Mouse (Mus musculus) gastrocnemius, adult 18-20 months (tissue): ENCODE data around the gene Dap. TPM values are rescaled to one million over a fixed set of nuclear protein-coding genes. Genes with fewer than 3 reads are reported as not detected.
A peak's percentile ranks its signal among the peaks of the same experiment; 100 is the strongest.

Experiments
- DNase-seq: peaks from one replicate; pipeline ENCODE4 v3.0.0; 2021; ENCODE audit warnings: low spot score
- long read RNA-seq, 2 experiments: library from polyadenylated mRNA; stranded (forward); transcript quantifications; one replicate each; pipeline ENCODE4 v2.0.0; 2021
- total RNA-seq, 2 experiments: library from RNA; stranded (reverse); gene quantifications; 2 replicates each; pipeline ENCODE4 v1.2.3; 2021

Dap gene
- total RNA-seq: 1 to 10 TPM; 8.5 to 8.9 TPM
- long read RNA-seq, experiment 1, transcript Dap-201 (4 exons, 1,555 nt): major isoform, 12 of 13 reads
- long read RNA-seq, experiment 1, partial matches to known transcripts: 1 of 13 reads
- long read RNA-seq, experiment 1, other reads (novel, unspliced or antisense): 0 of 13 reads
- long read RNA-seq, experiment 2, transcript Dap-201 (4 exons, 1,555 nt): major isoform, 7 of 7 reads
- long read RNA-seq, experiment 2, partial matches to known transcripts: 0 of 7 reads
- long read RNA-seq, experiment 2, other reads (novel, unspliced or antisense): 0 of 7 reads

DNA sequence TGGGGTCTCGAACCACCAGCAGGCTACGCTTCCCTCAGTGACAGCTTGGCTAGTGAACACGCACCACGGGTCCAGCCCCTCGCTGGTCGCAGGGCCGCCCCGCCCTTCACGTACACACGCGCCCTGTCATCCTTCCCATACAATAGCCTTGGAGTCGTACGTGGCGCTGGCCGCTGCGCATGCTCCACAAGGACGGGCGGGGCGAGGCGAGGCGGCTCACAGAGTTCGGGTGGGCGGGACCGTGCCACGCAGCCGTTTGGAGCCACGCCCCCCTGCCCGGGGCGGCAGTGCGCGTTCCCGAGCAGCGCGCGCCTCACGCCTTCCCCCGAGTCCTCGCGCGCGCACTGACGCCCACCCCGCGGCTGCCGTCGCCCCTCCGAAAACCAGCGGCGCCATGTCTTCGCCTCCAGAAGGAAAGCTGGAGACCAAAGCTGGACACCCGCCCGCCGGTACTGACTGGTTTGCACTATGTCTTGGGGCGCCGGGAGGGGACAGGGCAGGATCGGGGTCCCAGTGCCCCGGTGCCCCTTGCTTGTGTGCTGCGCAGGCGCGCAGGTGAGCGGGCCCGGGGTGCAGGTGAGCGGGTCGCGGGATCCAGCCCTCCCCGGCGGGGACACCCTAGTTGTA, at the start of gene Dap:
Gene Dap (plus strand): TSS at position 180 of the 627 bp plus-strand sequence.
- DNase-seq: peak; percentile 96

DNA sequence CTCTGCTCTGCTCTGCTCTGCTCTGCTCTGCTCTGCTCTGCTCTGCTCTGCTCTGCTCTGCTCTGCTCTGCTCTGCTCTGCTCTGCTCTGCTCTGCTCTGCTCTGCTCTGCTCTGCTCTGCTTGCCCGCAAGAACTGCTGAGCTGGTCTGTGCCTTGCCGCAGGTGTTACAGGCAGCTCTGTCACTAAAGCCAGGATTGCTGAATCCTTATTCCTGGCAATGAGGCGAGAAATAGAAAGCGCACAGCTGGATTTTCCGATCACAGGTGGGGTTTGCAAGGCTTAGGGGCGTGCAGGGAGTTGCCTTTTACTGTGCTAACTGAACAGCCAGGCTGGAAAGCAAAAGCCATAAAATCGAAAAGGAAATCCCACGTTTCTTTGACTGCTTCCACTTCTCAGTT, 47.5 kb upstream of the Dap start:
- DNase-seq: no peak

DNA sequence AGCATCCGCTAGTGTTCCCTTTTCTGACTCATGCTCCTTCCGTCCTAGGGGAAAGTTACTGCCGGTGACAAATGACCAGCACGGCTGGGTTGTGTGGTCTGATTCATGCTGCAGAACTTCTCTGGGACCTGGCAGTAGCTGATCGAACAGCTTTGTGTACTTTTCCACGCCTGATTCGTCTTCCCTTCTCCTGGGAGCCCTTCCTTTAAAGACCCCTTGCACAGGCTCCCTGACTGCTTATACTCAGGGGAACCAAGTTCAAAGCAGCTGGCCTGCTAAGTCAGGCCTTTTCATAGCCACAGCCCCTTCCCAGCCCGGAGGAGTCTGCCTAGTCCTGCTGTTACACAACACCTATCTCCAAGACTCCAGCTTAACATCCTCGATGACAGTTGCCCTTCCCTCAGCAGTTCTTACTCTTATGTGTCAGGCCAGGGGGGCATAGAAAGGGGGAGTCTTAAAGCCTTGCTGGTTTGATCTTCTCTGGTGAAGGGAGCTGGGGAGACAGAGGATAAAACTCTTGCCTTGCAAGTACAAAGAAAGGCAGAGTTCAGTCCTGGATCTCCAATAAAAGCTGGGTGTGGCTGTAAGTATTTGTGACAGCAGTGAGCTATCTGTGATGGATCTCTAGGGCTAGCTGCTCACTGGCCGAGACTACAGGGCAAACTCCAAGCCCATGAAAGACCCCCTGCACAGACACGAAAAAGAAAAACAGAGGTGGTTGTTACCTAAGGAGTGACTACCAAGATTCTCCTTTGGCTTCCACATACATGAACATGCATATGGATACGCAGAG, 39.3 kb upstream of the Dap start:
- DNase-seq: peak; percentile 6

DNA sequence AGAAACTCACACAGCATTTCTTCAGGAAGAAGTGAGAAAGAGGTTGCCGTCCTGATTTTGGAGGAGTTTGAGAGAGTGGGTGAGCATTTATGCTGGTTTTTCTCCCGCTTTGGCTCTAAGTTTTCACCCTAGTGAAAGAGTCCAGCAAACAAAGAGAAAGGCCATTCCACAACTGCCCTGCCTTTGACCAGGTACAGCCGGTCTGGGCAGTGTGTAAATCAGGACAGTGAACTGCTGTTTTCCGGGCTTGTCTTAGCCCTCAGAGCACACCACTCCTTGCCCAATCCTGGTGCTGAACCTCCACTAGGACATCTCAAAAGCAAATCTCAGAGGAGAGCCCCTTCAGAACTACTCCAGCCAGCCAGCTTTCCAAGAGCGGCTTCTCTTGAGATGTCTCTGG, 38.6 kb upstream of the Dap start:
- DNase-seq: no peak

DNA sequence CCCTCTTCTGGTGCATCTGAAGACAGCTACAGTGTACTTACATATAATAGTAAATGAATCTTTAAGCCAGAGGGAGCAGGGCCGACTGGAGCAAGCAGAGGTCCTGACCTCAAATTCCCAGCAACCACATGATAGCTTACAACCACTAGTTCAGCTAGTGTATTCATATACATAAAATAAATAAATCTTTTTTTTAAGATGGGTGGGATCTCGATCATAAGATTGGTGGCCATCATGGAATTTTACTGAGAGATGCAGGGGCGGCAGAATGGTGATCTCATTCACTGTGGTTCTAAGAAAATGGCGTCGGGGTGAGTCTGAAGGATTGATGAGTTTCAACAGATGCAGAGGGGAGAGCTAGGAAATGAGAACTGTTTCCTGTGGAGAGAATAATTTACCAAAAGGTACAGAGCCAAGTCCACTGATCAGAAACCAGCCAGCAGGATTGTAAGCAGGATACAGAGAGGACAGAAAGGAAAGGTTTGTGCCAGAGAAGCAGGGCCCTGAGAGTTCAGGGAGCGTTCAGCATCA, 37.7 kb upstream of the Dap start:
- DNase-seq: no peak

DNA sequence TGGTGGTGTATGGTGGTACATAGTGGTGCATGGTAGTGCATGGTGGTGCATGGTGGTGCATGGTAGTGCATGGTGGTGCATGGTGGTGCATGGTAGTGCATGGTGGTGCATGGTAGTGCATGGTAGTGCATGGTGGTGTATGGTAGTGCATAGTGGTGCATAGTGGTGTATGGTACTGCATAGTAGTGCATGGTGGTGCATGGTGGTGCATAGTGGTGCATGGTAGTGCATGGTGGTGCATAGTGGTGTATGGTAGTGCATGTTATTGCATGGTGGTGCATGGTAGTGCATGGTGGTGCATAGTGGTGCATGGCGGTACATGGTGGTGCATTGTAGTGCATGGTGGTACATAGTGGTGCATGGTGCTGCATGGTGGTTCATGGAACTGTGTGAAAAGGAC, 31.6 kb upstream of the Dap start:
- DNase-seq: no peak

DNA sequence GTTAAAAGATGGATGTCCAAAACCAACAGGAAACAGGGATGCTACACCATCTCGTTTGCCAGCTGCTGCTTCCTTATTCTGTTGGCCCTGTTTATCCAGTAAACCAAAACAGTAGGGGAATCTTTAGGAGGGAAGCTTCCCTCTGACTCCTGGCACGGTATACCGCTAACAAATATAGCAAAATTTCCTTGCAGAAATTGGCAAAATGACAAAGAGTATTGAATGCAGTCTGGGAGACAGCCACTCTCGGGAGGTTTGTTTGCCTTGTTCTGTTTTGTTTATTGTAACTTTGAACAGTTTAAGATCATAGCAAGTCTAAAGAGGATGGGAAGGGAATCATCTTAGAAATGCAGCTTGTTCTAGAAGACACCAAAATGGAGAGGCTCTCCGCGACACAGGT, 28.3 kb upstream of the Dap start:
- no peak for DNase-seq

DNA sequence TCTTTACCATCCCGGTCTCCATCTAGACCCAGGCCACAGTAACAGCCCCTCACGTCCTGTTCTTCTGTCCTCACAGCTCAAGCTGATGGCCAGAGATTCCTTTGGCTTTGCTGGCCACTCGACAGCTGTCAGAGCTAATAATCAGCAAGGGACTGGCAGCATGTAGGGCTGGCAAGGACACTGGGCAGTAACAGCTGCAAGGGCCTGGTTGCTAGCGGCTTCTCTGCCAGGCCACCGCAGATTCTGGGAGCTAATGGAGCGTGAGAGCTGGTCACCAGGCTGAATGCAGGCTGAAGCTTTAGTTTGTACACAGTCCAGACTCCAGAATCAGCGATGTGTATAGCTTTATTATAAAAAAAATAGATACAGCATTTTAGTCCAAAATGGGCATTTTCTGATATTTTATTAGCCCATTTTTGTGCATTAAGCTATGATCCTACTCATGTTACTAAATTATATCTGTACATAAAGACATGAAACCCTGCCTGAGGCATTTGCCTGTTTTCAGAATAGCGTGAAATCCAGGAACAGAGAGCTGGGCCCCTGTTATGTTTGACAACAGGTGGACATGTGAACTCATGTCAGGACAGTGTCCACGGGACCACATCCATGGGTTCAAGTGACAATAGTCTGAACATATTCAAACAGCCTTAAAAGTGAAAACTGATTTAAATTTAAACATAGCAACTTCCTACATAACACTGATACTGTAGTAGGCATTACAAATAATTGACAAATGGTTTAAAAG, 16.6 kb upstream of the Dap start:
- peak; percentile 58 for DNase-seq

DNA sequence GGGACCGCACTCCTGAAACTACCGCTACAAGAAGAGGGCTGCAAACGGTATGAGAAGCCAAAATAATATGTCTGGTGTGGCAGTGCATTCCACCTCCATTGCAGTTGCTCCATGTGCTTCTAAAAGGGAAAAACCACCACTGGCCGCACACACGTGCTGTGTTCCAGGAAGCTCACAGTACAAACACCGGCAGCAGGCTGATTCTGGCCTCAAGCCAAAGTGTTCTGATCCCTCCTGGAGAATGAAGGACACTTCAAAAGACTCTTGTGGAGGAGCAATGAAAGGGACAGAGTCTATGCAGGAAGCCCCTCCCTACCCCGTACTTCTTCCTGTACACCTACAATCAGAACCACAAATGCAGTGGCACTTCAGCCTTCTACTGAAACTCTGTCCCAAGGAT, 12.2 kb upstream of the Dap start:
- no peak for DNase-seq

DNA sequence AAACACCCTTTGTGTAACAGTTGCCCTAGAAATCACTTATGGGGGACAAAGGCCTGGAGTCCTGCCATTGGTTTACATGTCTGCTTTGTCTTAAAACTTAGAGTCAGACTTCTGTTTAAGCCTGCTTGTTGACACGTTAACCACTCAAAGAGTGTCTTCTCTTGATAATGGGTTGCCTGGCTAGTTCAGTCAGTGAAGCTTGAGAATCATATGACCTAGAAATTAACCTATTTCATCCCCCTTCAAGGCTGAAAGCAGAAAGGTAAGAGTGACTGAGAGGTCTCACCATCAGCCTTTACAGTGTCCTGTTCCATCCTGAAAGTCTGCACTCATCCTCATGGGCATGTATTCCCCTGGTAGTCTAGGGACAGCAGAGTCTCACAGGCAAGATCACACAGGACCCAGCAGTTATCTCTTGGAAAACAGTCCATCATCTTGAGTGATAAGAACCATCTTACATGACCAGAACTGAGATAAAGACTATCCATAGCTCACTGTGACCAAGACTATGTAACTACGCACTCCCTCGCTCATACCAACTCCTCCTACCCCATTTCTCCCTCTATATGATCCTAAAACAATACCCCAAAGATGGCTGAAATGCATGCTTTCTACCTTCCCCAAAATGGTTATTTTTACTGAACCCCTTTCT, 10.4 kb upstream of the Dap start:
- DNase-seq: no peak

DNA sequence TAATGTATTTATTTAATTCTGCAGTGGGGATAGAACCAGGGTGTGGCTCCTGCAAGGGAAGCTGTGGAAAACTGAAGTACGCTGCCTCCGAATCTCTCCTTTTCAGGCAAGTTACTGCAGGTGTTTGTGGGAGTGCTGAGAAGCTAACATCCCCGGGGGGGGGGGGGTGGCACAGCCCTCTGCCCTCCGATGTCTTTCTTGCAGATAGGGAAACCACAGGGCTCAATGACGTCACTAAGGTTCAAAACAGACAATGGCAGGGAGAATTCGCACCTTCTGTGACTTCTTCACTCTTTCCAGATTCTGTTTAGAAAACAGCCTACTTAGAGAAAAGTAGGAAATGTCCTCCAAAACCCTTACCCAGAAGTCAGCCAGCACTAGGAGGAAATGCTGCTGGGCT, 1.9 kb upstream of the Dap start:
- no peak for DNase-seq

DNA sequence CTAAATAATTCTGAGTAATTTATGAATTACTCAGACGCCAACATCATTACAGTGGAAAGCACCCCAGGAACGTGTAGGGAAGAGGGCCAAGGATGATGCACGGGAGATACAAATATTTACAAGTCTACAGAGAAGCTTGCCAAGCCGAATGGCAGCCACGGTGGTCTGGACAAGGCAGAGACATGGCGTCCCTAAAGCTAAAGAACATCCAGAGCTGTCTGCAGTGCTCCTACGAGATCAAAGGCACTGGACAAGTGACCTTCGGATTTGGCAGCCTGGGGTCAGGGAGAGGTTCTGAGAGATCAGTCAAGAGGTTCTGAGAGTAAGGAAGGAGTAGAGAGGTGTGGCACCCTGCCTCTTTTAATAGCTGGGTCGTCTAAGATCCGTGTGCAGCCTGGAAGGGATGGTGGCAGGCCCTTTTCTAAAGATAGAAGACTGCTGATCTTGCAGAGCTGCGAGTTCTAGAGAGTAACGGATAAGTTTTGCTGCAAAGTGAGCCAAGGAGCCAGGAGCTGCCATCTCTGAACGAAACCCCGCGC, 449 bp upstream of the Dap start:
- no peak for DNase-seq

DNA sequence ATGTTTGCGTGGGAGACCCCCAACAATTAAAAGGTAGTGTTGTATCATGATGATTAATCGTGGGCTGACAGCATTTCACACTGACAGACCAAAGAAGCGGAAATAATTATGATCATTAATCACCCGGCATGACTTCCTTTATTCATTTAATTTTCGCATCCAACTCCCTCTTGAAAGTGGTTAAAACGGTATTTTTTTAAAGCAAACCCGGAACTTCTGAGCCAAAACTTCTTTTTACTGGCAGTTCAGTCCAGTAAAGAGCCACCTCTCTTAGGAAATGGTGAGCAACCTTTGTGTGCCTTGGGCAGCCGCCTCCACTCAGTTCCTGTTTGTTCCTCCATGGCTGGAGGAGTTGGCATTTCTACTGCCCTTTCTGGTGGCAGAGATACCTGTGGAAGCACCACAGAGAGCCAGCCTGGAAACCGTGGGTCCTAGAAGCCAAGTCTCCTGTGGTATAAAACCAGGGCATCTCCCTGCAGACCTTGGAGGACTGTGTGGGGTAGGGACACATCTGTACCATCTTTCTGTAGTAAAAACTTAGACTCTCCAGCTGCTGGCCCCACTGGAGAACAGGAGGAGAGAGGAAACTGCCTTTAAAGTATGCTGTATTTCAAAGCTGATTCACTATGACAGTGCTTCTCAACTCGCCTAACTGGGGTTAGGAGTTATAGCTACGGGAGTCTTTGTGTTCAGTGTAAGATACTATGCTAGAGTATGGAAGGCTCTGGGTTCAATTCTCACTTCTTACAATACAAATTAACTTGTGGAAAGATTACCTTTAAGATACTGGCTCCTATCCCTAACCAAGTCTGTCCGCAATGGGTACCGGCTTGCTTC, 910 bp downstream of the Dap start:
- DNase-seq: no peak

DNA sequence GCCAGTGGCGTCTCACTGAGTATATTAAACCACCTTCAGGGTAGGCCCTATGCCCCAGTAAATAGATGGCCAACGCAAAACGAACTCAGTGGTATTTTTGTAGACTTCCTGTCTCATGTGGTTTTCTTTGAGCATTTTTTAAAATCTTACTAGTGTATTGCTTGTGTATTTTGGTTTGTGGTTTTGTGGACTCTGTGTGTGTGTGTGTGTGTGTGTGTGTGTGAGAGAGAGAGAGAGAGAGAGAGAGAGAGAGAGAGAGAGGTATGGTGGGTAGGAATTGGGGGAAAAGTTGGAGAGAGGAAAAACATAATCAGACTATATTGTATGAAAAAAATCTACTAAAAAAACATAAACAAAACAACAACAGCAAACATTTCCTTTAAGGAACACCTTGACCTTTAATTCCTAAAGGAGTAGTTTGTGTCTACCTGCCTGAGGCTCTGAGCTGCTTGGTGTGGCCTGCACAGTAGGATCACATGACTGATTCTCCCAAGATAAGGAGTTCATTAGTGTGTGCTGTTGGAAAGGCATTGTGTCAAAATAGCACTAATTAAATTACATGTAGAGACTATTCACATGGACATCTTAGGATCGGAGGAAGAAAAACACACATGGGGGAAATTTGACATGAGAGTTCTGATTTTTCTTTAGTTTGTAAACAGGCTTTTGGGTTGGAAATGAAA, 1.7 kb downstream of the Dap start:
- no peak for DNase-seq

DNA sequence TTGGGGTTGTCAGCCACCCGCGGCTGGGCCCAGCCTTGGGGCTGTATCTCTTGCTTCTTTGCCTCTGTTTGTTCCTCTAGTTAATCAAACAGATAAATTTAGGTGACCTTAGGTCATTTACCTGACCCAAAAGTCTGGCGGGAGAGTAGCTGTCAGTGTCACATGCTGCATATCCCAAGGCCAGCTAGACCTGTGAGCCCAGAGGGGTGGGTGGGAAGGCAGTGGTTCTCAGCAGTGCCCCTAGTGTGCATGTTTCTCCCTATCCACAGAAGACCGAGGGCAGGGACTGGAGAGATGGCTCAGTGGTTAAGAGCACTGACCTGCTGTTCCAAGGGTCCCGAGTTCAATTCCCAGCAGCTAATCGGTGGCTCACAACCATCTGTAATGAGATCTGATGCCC, 2.4 kb downstream of the Dap start:
- DNase-seq: no peak

DNA sequence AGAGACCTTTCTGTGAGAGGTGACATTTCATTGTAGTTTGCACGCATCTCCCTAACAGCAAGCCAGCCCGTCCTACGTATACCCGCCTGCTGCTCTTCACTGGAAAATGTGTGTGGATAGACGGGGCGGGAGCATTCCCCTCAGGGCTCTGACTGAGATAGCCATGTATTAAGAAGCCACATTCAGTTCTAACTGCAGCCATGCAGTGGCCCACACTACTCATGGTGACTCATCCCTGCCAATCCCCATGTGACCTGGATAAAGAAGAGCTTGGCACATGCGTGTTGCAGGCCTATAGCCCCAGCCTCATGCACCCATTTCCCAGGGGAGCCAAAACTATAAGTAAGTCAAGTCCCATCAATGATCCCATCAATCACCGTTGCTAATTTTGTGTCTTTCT, 3.7 kb downstream of the Dap start:
- DNase-seq: no peak

DNA sequence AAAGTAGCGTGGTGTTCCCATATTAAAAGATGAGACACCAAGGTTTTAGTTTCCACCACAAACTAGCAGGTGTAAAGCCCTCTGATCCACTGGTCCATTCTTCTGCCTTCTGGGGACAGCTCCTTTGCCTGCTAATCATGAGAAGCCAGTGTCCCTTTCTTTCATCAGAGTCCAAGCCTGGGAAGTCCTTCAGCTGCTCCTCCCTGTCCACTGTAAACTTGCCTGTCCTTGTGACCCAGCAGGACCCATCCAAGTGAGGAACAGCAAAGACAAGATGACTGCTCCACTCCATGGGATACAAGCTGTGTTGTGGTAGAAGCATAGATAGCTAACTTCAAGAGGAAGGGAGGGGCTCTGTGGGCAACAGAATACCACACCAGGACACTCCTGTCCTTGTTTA, 8.9 kb downstream of the Dap start:
- DNase-seq: no peak

DNA sequence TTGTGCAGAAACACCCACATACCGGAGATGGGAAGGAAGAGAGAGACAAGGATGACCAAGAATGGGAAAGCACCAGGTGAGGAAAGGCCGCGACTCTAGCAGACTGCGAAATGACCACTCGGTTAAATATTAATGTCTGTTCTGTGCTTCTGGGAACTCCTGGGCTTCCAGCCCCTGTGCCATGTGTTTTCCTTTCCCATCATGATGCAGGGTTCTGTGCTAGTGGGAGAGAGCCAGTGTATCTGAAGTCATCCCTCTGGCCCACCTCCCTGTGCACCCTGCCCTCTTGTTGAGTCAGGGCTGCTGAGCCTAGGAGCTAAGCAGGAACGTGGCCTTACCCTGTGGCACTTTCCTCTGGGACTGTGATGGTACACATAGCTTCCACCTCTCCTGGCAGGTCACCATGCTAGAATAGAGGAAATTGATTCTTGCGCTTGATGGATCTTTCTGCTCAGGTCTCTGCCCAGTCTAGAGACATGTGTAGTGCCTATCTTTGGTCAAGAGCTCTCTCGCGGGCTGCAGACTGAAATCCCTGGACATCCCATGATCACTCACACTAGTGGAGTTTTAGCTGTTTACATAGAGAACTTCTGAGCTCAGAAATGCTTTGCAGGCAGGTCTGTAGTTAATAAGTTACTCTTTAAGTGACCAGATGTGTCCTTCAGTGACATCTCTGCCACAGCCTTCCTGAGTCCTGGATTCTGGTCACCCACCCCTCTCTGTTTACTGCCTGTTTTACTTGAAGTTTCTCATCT, 11.9 kb downstream of the Dap start:
- DNase-seq: no peak

DNA sequence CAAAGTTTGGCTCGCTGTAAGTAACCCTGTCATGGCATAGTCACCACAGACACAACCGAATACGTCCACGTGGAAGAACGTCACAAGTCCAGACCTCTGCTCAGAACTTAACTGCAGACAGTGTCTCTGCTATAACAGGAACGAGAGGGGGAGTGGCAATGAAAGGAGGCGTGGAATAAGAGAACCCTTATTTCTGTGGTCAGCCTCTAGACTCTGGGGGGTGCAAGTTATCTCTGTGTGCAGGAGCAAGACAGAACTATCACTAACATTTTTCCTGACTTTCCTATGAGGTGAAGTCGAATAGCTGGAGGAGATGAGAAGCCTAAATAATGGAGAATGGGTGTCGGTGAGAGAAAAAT, 12.4 kb downstream of the Dap start:
- DNase-seq: no peak
